Mouse (Mus musculus): ENCODE measurements around the gene Rbfox2. TPM values are rescaled to one million over a fixed set of nuclear protein-coding genes. Genes with fewer than 3 reads are reported as not detected.
A peak's percentile ranks its signal among the peaks of the same experiment; 100 is the strongest.

Gene Rbfox2
- polyA plus RNA-seq, 1 experiment = 34.7 TPM

GRCm38 (mm10) chr15:77202881-77203254 is 103.9 kb downstream of the Rbfox2 start:
- Histone ChIP-seq H3K27ac (ENCODE audit: insufficient read depth, low read depth, low read length) (peak overlapping the region; percentile 23), H3K4me3 (ENCODE audit: low read depth, low read length) (no peak overlapping the region)

GRCm38 (mm10) chr15:77202223-77202622 is 104.6 kb downstream of the Rbfox2 start:
- H3K4me3 ChIP-seq (ENCODE audit: low read depth, low read length) = no peak overlapping the region
- no peaks in the 10 kb centered on the region for H3K27me3 ChIP-seq (ENCODE audit: control insufficient read depth, insufficient read depth, low read length)
- peaks cover 14% of the 10 kb centered on the region for H3K4me1 ChIP-seq (ENCODE audit: control insufficient read depth, insufficient read depth, insufficient read length, low read length)
- no peak overlapping the region for H3K27ac ChIP-seq (ENCODE audit: insufficient read depth, low read depth, low read length)
- TF ChIP-seq POLR2A (IDR thresholded peaks at IDR 0.05; ENCODE audit: low read depth, low read length) (no peak), CTCF (IDR thresholded peaks at IDR 0.05; ENCODE audit: extremely low read depth, insufficient read length, insufficient replicate concordance, low read depth, low read length) (no peak)
- no peaks in the 10 kb centered on the region for H3K36me3 ChIP-seq (ENCODE audit: control insufficient read depth, insufficient read depth, low read length)
- 13% methylated on average over 2 of the region's 2 CpGs for WGBS

More at GRCm38 (mm10) chr15:77202881-77203254, 103.9 kb downstream of the Rbfox2 start:
- H3K4me1 ChIP-seq (ENCODE audit: control insufficient read depth, insufficient read depth, insufficient read length, low read length) = peaks cover 14% of the 10 kb centered on the region
- no peaks in the 10 kb centered on the region for H3K36me3 ChIP-seq (ENCODE audit: control insufficient read depth, insufficient read depth, low read length)
- TF ChIP-seq CTCF (IDR thresholded peaks at IDR 0.05; ENCODE audit: extremely low read depth, insufficient read length, insufficient replicate concordance, low read depth, low read length) (no peak), POLR2A (IDR thresholded peaks at IDR 0.05; ENCODE audit: low read depth, low read length) (no peak)
- 67% methylated on average over 3 of the region's 3 CpGs for WGBS
- H3K27me3 ChIP-seq (ENCODE audit: control insufficient read depth, insufficient read depth, low read length) = no peaks in the 10 kb centered on the region

- TF ChIP-seq POLR2A (IDR thresholded peaks at IDR 0.05; ENCODE audit: low read depth, low read length) = no peak
- no peak for TF ChIP-seq CTCF (IDR thresholded peaks at IDR 0.05; ENCODE audit: extremely low read depth, insufficient read length, insufficient replicate concordance, low read depth, low read length)
- Histone ChIP-seq H3K4me1 (ENCODE audit: control insufficient read depth, insufficient read depth, insufficient read length, low read length) (peaks cover 7% of the 10 kb centered on the region; the same call in 1 of the 2 replicates), H3K27me3 (ENCODE audit: control insufficient read depth, insufficient read depth, low read length) (no peaks in the 10 kb centered on the region), H3K27ac (ENCODE audit: insufficient read depth, low read depth, low read length) (no peak overlapping the region), H3K36me3 (ENCODE audit: control insufficient read depth, insufficient read depth, low read length) (no peaks in the 10 kb centered on the region), H3K4me3 (ENCODE audit: low read depth, low read length) (no peak overlapping the region)
- WGBS = 34% methylated on average over 5 of the region's 5 CpGs
Observed at GRCm38 (mm10) chr15:77196827-77197226, 110.0 kb downstream of the Rbfox2 start.

DNA sequence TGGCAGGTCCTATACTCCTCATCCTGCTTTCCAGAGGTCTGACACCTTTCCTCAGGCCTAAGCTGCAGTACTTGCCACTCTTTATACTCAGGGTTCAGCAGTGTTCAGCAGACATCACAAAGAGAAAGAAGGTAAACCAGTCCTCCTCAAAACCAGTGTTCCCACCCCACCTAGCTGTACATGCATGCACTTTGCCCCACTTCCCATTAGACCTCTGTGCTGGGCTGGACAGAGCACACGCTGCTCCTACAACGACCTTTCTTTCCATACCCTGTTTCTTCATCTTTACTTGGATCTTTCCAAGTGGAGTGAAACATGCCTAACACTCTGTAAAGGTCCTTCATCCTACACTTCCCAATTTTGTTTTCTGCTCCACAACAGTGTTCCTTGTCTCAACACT is 110.8 kb downstream of the Rbfox2 start:
- no peaks in the 10 kb centered on the region for H3K36me3 ChIP-seq (ENCODE audit: control insufficient read depth, insufficient read depth, low read length)
- H3K27ac ChIP-seq (ENCODE audit: insufficient read depth, low read depth, low read length) = no peak overlapping the region
- peaks cover 7% of the 10 kb centered on the region; the same call in 1 of the 2 replicates for H3K4me1 ChIP-seq (ENCODE audit: control insufficient read depth, insufficient read depth, insufficient read length, low read length)
- H3K4me3 ChIP-seq (ENCODE audit: low read depth, low read length) = no peak overlapping the region
- no peaks in the 10 kb centered on the region for H3K27me3 ChIP-seq (ENCODE audit: control insufficient read depth, insufficient read depth, low read length)
- 29% methylated on average over 2 of the region's 2 CpGs for whole genome bisulfite sequencing
- TF ChIP-seq CTCF (IDR thresholded peaks at IDR 0.05; ENCODE audit: extremely low read depth, insufficient read length, insufficient replicate concordance, low read depth, low read length) (no peak), POLR2A (IDR thresholded peaks at IDR 0.05; ENCODE audit: low read depth, low read length) (no peak)

DNA sequence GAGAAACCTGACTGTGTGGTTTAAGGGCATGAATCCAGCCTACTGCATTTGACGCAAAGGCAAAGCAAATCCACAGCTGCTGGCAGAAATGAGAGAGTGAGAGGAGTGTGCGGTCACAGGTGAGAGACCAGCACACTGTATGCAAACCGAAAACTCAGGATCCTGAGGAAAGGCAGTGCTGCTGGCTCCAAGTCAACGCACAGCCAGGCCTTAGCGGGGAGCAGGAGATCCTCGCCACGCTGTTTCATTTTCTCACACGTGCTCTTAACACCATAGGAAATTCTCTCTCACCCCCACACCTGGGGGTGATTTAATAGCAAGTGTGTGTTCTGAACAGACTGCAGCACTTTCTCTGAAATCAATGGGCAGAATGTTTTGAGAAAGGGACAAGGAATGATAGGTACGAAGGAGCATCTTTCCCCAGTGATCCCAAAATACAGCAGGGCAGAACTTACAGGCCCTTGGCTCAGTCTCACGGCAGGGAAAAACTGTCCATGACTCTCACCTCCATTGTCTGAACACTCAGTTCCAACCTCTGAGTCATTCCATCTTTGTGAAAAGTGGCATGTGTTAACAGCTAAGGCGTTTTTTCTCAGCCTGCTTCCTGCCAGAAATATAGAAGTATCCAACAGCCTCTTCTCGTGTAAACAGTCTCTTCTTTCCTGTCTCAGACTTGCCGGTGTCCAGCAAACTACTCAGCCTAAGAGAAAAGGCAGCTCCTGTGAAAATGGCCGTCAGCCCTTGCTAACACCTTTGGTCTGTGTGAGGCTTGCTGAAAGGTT is 114.5 kb downstream of the Rbfox2 start:
- WGBS = 73% methylated on average over 14 of the region's 14 CpGs
- no peak for TF ChIP-seq POLR2A (IDR thresholded peaks at IDR 0.05; ENCODE audit: low read depth, low read length)
- TF ChIP-seq CTCF (IDR thresholded peaks at IDR 0.05; ENCODE audit: extremely low read depth, insufficient read length, insufficient replicate concordance, low read depth, low read length) = no peak
- Histone ChIP-seq H3K36me3 (ENCODE audit: control insufficient read depth, insufficient read depth, low read length) (no peaks in the 10 kb centered on the region), H3K4me3 (ENCODE audit: low read depth, low read length) (no peak overlapping the region), H3K4me1 (ENCODE audit: control insufficient read depth, insufficient read depth, insufficient read length, low read length) (peaks cover 5% of the 10 kb centered on the region; the same call in 1 of the 2 replicates), H3K27me3 (ENCODE audit: control insufficient read depth, insufficient read depth, low read length) (no peaks in the 10 kb centered on the region), H3K27ac (ENCODE audit: insufficient read depth, low read depth, low read length) (peak overlapping the region; percentile 34; the same call in 1 of the 2 replicates)

GRCm38 (mm10) chr15:77186096-77186495 is 120.7 kb downstream of the Rbfox2 start:
- Histone ChIP-seq H3K27ac (ENCODE audit: insufficient read depth, low read depth, low read length) (no peak overlapping the region), H3K4me1 (ENCODE audit: control insufficient read depth, insufficient read depth, insufficient read length, low read length) (no peaks in the 10 kb centered on the region), H3K27me3 (ENCODE audit: control insufficient read depth, insufficient read depth, low read length) (no peaks in the 10 kb centered on the region), H3K4me3 (ENCODE audit: low read depth, low read length) (no peak overlapping the region), H3K36me3 (ENCODE audit: control insufficient read depth, insufficient read depth, low read length) (no peaks in the 10 kb centered on the region)
- 91% methylated on average over 1 of the region's 1 CpGs for WGBS
- no peak for TF ChIP-seq POLR2A (IDR thresholded peaks at IDR 0.05; ENCODE audit: low read depth, low read length)
- TF ChIP-seq CTCF (IDR thresholded peaks at IDR 0.05; ENCODE audit: extremely low read depth, insufficient read length, insufficient replicate concordance, low read depth, low read length) = no peak

GRCm38 (mm10) chr15:77185614-77186013 is 121.2 kb downstream of the Rbfox2 start:
- H3K4me3 ChIP-seq (ENCODE audit: low read depth, low read length) = no peak overlapping the region
- WGBS = 46% methylated on average over 5 of the region's 5 CpGs
- no peaks in the 10 kb centered on the region for H3K4me1 ChIP-seq (ENCODE audit: control insufficient read depth, insufficient read depth, insufficient read length, low read length)
- no peaks in the 10 kb centered on the region for H3K27me3 ChIP-seq (ENCODE audit: control insufficient read depth, insufficient read depth, low read length)
- TF ChIP-seq POLR2A (IDR thresholded peaks at IDR 0.05; ENCODE audit: low read depth, low read length) (no peak), CTCF (IDR thresholded peaks at IDR 0.05; ENCODE audit: extremely low read depth, insufficient read length, insufficient replicate concordance, low read depth, low read length) (no peak)
- H3K27ac ChIP-seq (ENCODE audit: insufficient read depth, low read depth, low read length) = no peak overlapping the region
- H3K36me3 ChIP-seq (ENCODE audit: control insufficient read depth, insufficient read depth, low read length) = no peaks in the 10 kb centered on the region

Measured in small intestine, adult 2 months (tissue).